Mouse (Mus musculus) erythroblast, embryonic 14.5 days (primary cell): Measurements from ENCODE around the gene Abcc6.

Experiments used
- GATA1 ChIP-seq: IDR thresholded peaks from 2 replicates; pipeline ENCODE4 v1.6.1; 2012; ENCODE audit warnings: low read length, inconsistent platforms, mixed read lengths
- TAL1 ChIP-seq: IDR thresholded peaks from 3 replicates; pipeline ENCODE4 v1.6.1; 2012; ENCODE audit warnings: low read length, inconsistent platforms, mixed read lengths

- TF ChIP-seq TAL1, result no peak
- TF ChIP-seq GATA1, result no peak
These were observed 580 bp downstream of the Abcc6 start for GRCm38 (mm10) chr7:46029299-46030144.
